Mouse (Mus musculus): ENCODE measurements at regions not wholly inside any gene's neighbourhood (a gene's known extent, or its start where the extent isn't known, plus 50 kb on each side); places are given as distances from the start of the nearest gene placed in this dataset.

- Histone ChIP-seq H3K4me1 (ENCODE audit: control insufficient read depth, insufficient read depth, low read length) (no peaks in the 10 kb centered on the region), H3K27ac (ENCODE audit: insufficient read depth, low read length) (no peak overlapping the region), H3K36me3 (ENCODE audit: control insufficient read depth, insufficient read depth, low read length, poor library complexity, severe bottlenecking) (no peaks in the 10 kb centered on the region), H3K27me3 (ENCODE audit: control insufficient read depth, insufficient read depth, low read length, poor library complexity, severe bottlenecking) (no peaks in the 10 kb centered on the region), H3K4me3 (ENCODE audit: low read depth, low read length) (no peak overlapping the region), H3K9me3 (replicated peaks; ENCODE audit: control insufficient read depth, insufficient read depth, low read length, poor library complexity, severe bottlenecking) (no peaks in the 10 kb centered on the region), H3K9ac (ENCODE audit: low read depth, poor library complexity, severe bottlenecking) (no peak overlapping the region)
- TF ChIP-seq CTCF (IDR thresholded peaks at IDR 0.05; ENCODE audit: low read depth, low read length) (no peak), POLR2A (IDR thresholded peaks at IDR 0.05; ENCODE audit: insufficient read depth, low read length) (no peak), EP300 (IDR thresholded peaks at IDR 0.05; ENCODE audit: insufficient read depth, low read depth, low read length) (no peak)
Observed at GRCm38 (mm10) chr9:117709677-117710076, 80.0 kb upstream of the Rbms3 start.

GRCm38 (mm10) chr9:117693001-117693400, 63.3 kb upstream of the Rbms3 start:
- Histone ChIP-seq H3K36me3 (ENCODE audit: control insufficient read depth, insufficient read depth, low read length, poor library complexity, severe bottlenecking) (no peaks in the 10 kb centered on the region), H3K4me3 (ENCODE audit: low read depth, low read length) (no peak overlapping the region), H3K27ac (ENCODE audit: insufficient read depth, low read length) (no peak overlapping the region), H3K27me3 (ENCODE audit: control insufficient read depth, insufficient read depth, low read length, poor library complexity, severe bottlenecking) (no peaks in the 10 kb centered on the region), H3K9ac (ENCODE audit: low read depth, poor library complexity, severe bottlenecking) (no peak overlapping the region), H3K4me1 (ENCODE audit: control insufficient read depth, insufficient read depth, low read length) (no peaks in the 10 kb centered on the region), H3K9me3 (replicated peaks; ENCODE audit: control insufficient read depth, insufficient read depth, low read length, poor library complexity, severe bottlenecking) (no peaks in the 10 kb centered on the region)
- TF ChIP-seq EP300 (IDR thresholded peaks at IDR 0.05; ENCODE audit: insufficient read depth, low read depth, low read length) (no peak), CTCF (IDR thresholded peaks at IDR 0.05; ENCODE audit: low read depth, low read length) (no peak), POLR2A (IDR thresholded peaks at IDR 0.05; ENCODE audit: insufficient read depth, low read length) (no peak)

GRCm38 (mm10) chr9:117692486-117692885, 62.8 kb upstream of the Rbms3 start:
- Histone ChIP-seq H3K9me3 (replicated peaks; ENCODE audit: control insufficient read depth, insufficient read depth, low read length, poor library complexity, severe bottlenecking) (no peaks in the 10 kb centered on the region), H3K36me3 (ENCODE audit: control insufficient read depth, insufficient read depth, low read length, poor library complexity, severe bottlenecking) (no peaks in the 10 kb centered on the region), H3K27me3 (ENCODE audit: control insufficient read depth, insufficient read depth, low read length, poor library complexity, severe bottlenecking) (no peaks in the 10 kb centered on the region), H3K9ac (ENCODE audit: low read depth, poor library complexity, severe bottlenecking) (no peak overlapping the region), H3K27ac (ENCODE audit: insufficient read depth, low read length) (no peak overlapping the region), H3K4me1 (ENCODE audit: control insufficient read depth, insufficient read depth, low read length) (no peaks in the 10 kb centered on the region), H3K4me3 (ENCODE audit: low read depth, low read length) (no peak overlapping the region)
- TF ChIP-seq CTCF (IDR thresholded peaks at IDR 0.05; ENCODE audit: low read depth, low read length) (no peak), POLR2A (IDR thresholded peaks at IDR 0.05; ENCODE audit: insufficient read depth, low read length) (no peak), EP300 (IDR thresholded peaks at IDR 0.05; ENCODE audit: insufficient read depth, low read depth, low read length) (no peak)

- Histone ChIP-seq H3K27ac (ENCODE audit: insufficient read depth, low read length) (no peak overlapping the region), H3K9ac (ENCODE audit: low read depth, poor library complexity, severe bottlenecking) (no peak overlapping the region), H3K4me3 (ENCODE audit: low read depth, low read length) (no peak overlapping the region), H3K9me3 (replicated peaks; ENCODE audit: control insufficient read depth, insufficient read depth, low read length, poor library complexity, severe bottlenecking) (no peaks in the 10 kb centered on the region), H3K36me3 (ENCODE audit: control insufficient read depth, insufficient read depth, low read length, poor library complexity, severe bottlenecking) (no peaks in the 10 kb centered on the region), H3K4me1 (ENCODE audit: control insufficient read depth, insufficient read depth, low read length) (no peaks in the 10 kb centered on the region), H3K27me3 (ENCODE audit: control insufficient read depth, insufficient read depth, low read length, poor library complexity, severe bottlenecking) (no peaks in the 10 kb centered on the region)
- TF ChIP-seq EP300 (IDR thresholded peaks at IDR 0.05; ENCODE audit: insufficient read depth, low read depth, low read length) (no peak), CTCF (IDR thresholded peaks at IDR 0.05; ENCODE audit: low read depth, low read length) (no peak), POLR2A (IDR thresholded peaks at IDR 0.05; ENCODE audit: insufficient read depth, low read length) (no peak)
Observed at GRCm38 (mm10) chr9:117689946-117690345, 60.2 kb upstream of the Rbms3 start.

Measured in ES-Bruce4 (cell line).